Mouse (Mus musculus) heart, adult 2 months (tissue): Measurements from ENCODE around the gene Ubac2. TPM values are rescaled to one million over a fixed set of nuclear protein-coding genes. Genes with fewer than 3 reads are reported as not detected.

Experiments
- DNase-seq, 2 experiments: peaks; one replicate each; pipeline ENCODE4 v3.0.0; 2021
- H3K27ac ChIP-seq: fragments of 200-600 bp; 2 replicates; pipeline ENCODE4 v1.8.1; 2022
- H3K27me3 ChIP-seq: fragments of 200-500 bp; 2 replicates; pipeline ENCODE4 v1.6.1; 2012; ENCODE audit warnings: mild to moderate bottlenecking, low read length, inconsistent platforms, mixed read lengths; ENCODE audit not compliant: control insufficient read depth, insufficient read depth
- H3K36me3 ChIP-seq: fragments of 200-500 bp; 2 replicates; pipeline ENCODE4 v1.6.1; 2012; ENCODE audit warnings: low read length, inconsistent platforms; ENCODE audit not compliant: control insufficient read depth, insufficient read depth
- H3K4me1 ChIP-seq: fragments of 200-500 bp; 2 replicates; pipeline ENCODE4 v1.6.1; 2011; ENCODE audit warnings: low read length; ENCODE audit not compliant: control insufficient read depth, insufficient read depth
- H3K4me3 ChIP-seq: fragments of 200-600 bp; 2 replicates; pipeline ENCODE4 v1.8.1; 2022
- H3K79me2 ChIP-seq: fragments of 200-500 bp; replicated peaks from 2 replicates; pipeline ENCODE4 v1.6.1; 2012; ENCODE audit warnings: mild to moderate bottlenecking, inconsistent platforms, low read length, moderate library complexity, mixed read lengths; ENCODE audit not compliant: control insufficient read depth, insufficient read depth
- H3K9ac ChIP-seq: fragments of 200-500 bp; 2 replicates; pipeline ENCODE4 v1.6.1; 2012; ENCODE audit warnings: low read depth, mild to moderate bottlenecking, control low read depth, inconsistent platforms, low read length, mixed read lengths
- CTCF ChIP-seq: fragments of 200-600 bp; IDR thresholded peaks from 2 replicates; pipeline ENCODE4 v1.8.1; 2022; ENCODE audit warnings: antibody characterized with exemption, mild to moderate bottlenecking, moderate library complexity
- EP300 ChIP-seq: fragments of 200-500 bp; IDR thresholded peaks from 2 replicates; pipeline ENCODE4 v1.6.1; 2011; ENCODE audit warnings: low read depth, low read length, control low read depth; ENCODE audit not compliant: insufficient read depth
- POLR2A ChIP-seq: fragments of 200-500 bp; IDR thresholded peaks from 2 replicates; pipeline ENCODE4 v1.6.1; 2011; ENCODE audit warnings: mild to moderate bottlenecking, low read depth, low read length, control low read depth; ENCODE audit not compliant: insufficient read depth
- WGBS: fragments of 180-500 bp; shearing (Covaris S2); methylation state at CpG from one replicate; pipeline ENCODE4 v1.1.7; 2018; 5-methylcytosine and 5-hydroxymethylcytosine counted together
- intact Hi-C: fragments of 180-260 bp; cut with DNase I; formaldehyde crosslinking; loops from one replicate; pipeline ENCODE4 v1.15.1; 2025
- polyA plus RNA-seq: library from polyadenylated mRNA; depleted of rRNA; stranded (reverse); fragments of >200 nt; gene quantifications from 2 replicates; pipeline ENCODE4 v1.2.3, GENCODE M21; 2012
- total RNA-seq, 2 experiments: library from RNA; stranded (reverse); gene quantifications; 2 replicates each; pipeline ENCODE4 v1.2.3; 2021

The Ubac2 gene
- total and polyA plus RNA-seq, 3 experiments, result 30.4 to 37.0 (median 31.9) TPM

GRCm38 (mm10) chr14:121989331-121989730 lies 110.9 kb downstream of the Ubac2 start:
- 94% methylated on average over 3 of the region's 3 CpGs for WGBS
- no peak for TF ChIP-seq POLR2A
- no peak for TF ChIP-seq CTCF
- no peak for TF ChIP-seq EP300
- intact Hi-C loops, result no loop called here

GRCm38 (mm10) chr14:121989869-121990268 lies 111.4 kb downstream of the Ubac2 start:
- no peak overlapping the region for H3K27ac ChIP-seq
- no peaks in the 10 kb centered on the region for H3K27me3 ChIP-seq
- H3K79me2 ChIP-seq, result no peaks in the 10 kb centered on the region
- DNase-seq, result no peak
- no peaks in the 10 kb centered on the region for H3K36me3 ChIP-seq
- no peak overlapping the region for H3K4me3 ChIP-seq
- 96% methylated on average over 3 of the region's 3 CpGs for WGBS
- intact Hi-C loops, result no loop called here
- no peak for TF ChIP-seq EP300
- no peak for TF ChIP-seq POLR2A
- no peak for TF ChIP-seq CTCF
- peaks cover 4% of the 10 kb centered on the region; the same call in 1 of the 2 replicates for H3K4me1 ChIP-seq
- no peak overlapping the region for H3K9ac ChIP-seq

More at GRCm38 (mm10) chr14:121989331-121989730, 110.9 kb downstream of the Ubac2 start:
- H3K4me1 ChIP-seq, result peaks cover 4% of the 10 kb centered on the region; the same call in 1 of the 2 replicates
- H3K4me3 ChIP-seq, result no peak overlapping the region
- H3K27ac ChIP-seq, result no peak overlapping the region
- H3K36me3 ChIP-seq, result no peaks in the 10 kb centered on the region
- H3K79me2 ChIP-seq, result no peaks in the 10 kb centered on the region
- DNase-seq, result no peak
- no peaks in the 10 kb centered on the region for H3K27me3 ChIP-seq
- no peak overlapping the region for H3K9ac ChIP-seq

GRCm38 (mm10) chr14:121990897-121991296 lies 112.5 kb downstream of the Ubac2 start:
- H3K36me3 ChIP-seq, result no peaks in the 10 kb centered on the region
- H3K27me3 ChIP-seq, result no peaks in the 10 kb centered on the region
- H3K9ac ChIP-seq, result no peak overlapping the region
- no peak overlapping the region for H3K4me3 ChIP-seq
- TF ChIP-seq EP300 (no peak), CTCF (no peak), POLR2A (no peak)
- H3K79me2 ChIP-seq, result no peaks in the 10 kb centered on the region
- no peak overlapping the region for H3K27ac ChIP-seq
- no peak for DNase-seq
- 90% methylated on average over 6 of the region's 6 CpGs for WGBS
- H3K4me1 ChIP-seq, result peaks cover 4% of the 10 kb centered on the region; the same call in 1 of the 2 replicates
- intact Hi-C loops, result no loop called here

DNA sequence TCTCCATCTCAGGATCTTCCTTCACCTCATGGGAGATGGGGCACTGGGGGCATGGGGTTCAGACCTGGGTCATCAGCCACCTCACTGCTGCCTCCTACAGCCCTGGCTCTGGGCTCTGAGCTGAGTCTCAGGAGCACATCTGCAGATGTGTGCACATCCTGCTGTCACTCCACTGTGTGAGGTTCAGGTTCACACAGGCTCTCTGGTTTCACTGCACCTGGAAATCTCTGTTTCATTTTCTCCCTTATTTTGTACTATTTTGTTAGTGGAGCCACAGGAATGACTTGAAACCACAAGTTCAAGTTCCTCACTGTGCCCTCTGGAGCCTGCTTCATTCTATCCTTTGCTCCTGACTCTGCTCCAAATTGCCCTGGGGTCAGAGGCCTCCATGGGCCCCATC lies 113.5 kb downstream of the Ubac2 start:
- H3K4me3 ChIP-seq, result no peak overlapping the region
- intact Hi-C loops, result no loop called here
- no peak overlapping the region for H3K9ac ChIP-seq
- H3K4me1 ChIP-seq, result peaks cover 4% of the 10 kb centered on the region
- no peak overlapping the region for H3K27ac ChIP-seq
- no peaks in the 10 kb centered on the region for H3K27me3 ChIP-seq
- H3K36me3 ChIP-seq, result no peaks in the 10 kb centered on the region
- no peak for DNase-seq
- TF ChIP-seq CTCF (no peak), EP300 (no peak), POLR2A (no peak)
- no peaks in the 10 kb centered on the region for H3K79me2 ChIP-seq

GRCm38 (mm10) chr14:121992395-121993280 lies 114.2 kb downstream of the Ubac2 start:
- 60% methylated on average over 13 of the region's 13 CpGs for WGBS
- Histone ChIP-seq H3K9ac (no peak overlapping the region), H3K79me2 (no peaks in the 10 kb centered on the region), H3K27ac (no peak overlapping the region), H3K4me1 (peaks cover 3% of the 10 kb centered on the region), H3K4me3 (no peak overlapping the region), H3K27me3 (no peaks in the 10 kb centered on the region), H3K36me3 (no peaks in the 10 kb centered on the region)
- TF ChIP-seq POLR2A (no peak), EP300 (no peak), CTCF (no peak)
- intact Hi-C loops, result no loop called here
- no peak for DNase-seq

DNA sequence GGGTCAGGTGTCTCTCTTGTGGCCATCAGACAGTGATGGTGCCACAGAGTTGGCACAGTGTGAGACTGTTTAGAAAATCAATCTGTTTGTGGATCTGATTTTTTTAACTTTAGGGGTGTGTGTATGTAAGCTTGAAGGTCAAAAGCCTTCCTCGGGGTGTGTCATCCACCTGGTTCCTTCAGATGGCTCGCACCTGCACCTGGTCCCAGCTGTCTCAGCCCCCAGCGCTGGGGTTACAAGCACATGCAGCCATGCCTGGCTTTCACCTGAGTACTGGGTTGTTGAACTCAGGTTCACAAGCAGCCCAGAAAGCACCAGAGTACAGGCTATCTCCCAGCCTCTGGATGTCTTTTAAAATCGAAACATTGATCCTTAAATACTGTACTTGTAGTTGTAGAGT lies 115.2 kb downstream of the Ubac2 start:
- WGBS, result 94% methylated on average over 4 of the region's 4 CpGs
- H3K4me3 ChIP-seq, result no peak overlapping the region
- H3K79me2 ChIP-seq, result no peaks in the 10 kb centered on the region
- no peaks in the 10 kb centered on the region for H3K27me3 ChIP-seq
- no peak overlapping the region for H3K9ac ChIP-seq
- peaks cover 3% of the 10 kb centered on the region for H3K4me1 ChIP-seq
- H3K27ac ChIP-seq, result no peak overlapping the region
- intact Hi-C loops, result no loop called here
- no peak for DNase-seq
- TF ChIP-seq CTCF, result no peak
- no peak for TF ChIP-seq EP300
- no peak for TF ChIP-seq POLR2A
- no peaks in the 10 kb centered on the region for H3K36me3 ChIP-seq
